Mouse (Mus musculus): ENCODE data around the gene Rnh1.

GRCm38 (mm10) chr7:141121051-141121531 is 51.6 kb downstream of the Rnh1 start:
- TF ChIP-seq CTCF (IDR thresholded peaks at IDR 0.05; ENCODE audit: low read depth), result no peak
- TF ChIP-seq EP300 (IDR thresholded peaks at IDR 0.05; ENCODE audit: low read depth), result no peak
